Mouse (Mus musculus) liver, adult 2 months (tissue): ENCODE data around the gene Sh3bgrl.

Source experiments
- CTCF ChIP-seq: fragments of 200-500 bp; IDR thresholded peaks from 2 replicates; pipeline ENCODE4 v1.5.1; 2011; ENCODE audit warnings: low read depth, low read length, control low read depth
- POLR2A ChIP-seq: fragments of 200-500 bp; IDR thresholded peaks from 2 replicates; pipeline ENCODE4 v1.6.1; 2011; ENCODE audit warnings: low read length, control low read depth; ENCODE audit not compliant: insufficient read depth; ENCODE audit errors: extremely low read depth

DNA sequence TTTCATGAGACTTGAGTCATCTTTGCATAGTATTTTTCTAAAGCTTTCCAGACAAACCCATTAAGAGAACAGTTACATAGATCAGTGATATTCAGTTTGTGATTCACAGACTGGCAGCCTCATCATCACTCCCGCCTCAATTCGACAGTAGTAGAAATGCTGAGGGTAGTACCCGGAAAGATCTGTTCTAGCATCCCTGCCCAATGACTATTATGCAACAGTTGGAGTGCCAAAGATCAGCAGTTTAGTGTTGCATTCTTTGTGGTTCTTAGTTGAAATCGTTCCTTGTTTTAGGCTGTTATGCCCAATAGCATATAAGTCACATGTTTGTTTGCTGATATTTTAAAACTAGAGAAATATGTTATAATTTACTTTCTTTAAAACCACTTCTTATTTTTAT is 94.4 kb downstream of the Sh3bgrl start:
- TF ChIP-seq CTCF (no peak), POLR2A (no peak)
